Mouse (Mus musculus) midbrain, embryonic 12.5 days (tissue): ENCODE results near the gene Abcb6. TPM values are rescaled to one million over a fixed set of nuclear protein-coding genes. Genes with fewer than 3 reads are reported as not detected.

Experiments
- ATAC-seq: fragments of 200-750 bp; cut with Nextera tagmentation; 2 replicates; pipeline ENCODE4 v1.8.0; 2017; ENCODE audit warnings: low read depth, moderate TSS enrichment, moderate library complexity; ENCODE audit not compliant: low FRiP score
- H3K27ac ChIP-seq: fragments of 300-500 bp; sonication (generic); replicated peaks from 2 replicates; pipeline ENCODE4 v1.5.1; 2016; ENCODE audit warnings: mild to moderate bottlenecking
- H3K27me3 ChIP-seq: fragments of 300-500 bp; sonication (generic); 2 replicates; pipeline ENCODE4 v1.6.1; 2016; ENCODE audit warnings: mild to moderate bottlenecking
- H3K36me3 ChIP-seq: fragments of 300-500 bp; sonication (generic); 2 replicates; pipeline ENCODE4 v1.6.1; 2016
- H3K4me1 ChIP-seq: fragments of 300-500 bp; sonication (generic); 2 replicates; pipeline ENCODE4 v1.6.1; 2016
- H3K4me2 ChIP-seq: fragments of 300-500 bp; sonication (generic); replicated peaks from 2 replicates; pipeline ENCODE4 v1.6.1; 2016; ENCODE audit warnings: mild to moderate bottlenecking, moderate library complexity
- H3K4me3 ChIP-seq: fragments of 300-500 bp; sonication (generic); 2 replicates; pipeline ENCODE4 v1.5.1; 2016; ENCODE audit warnings: mild to moderate bottlenecking
- H3K9ac ChIP-seq: fragments of 300-500 bp; sonication (generic); replicated peaks from 2 replicates; pipeline ENCODE4 v1.6.1; 2016; ENCODE audit warnings: mild to moderate bottlenecking, moderate library complexity
- H3K9me3 ChIP-seq: fragments of 300-500 bp; sonication (generic); 2 replicates; pipeline ENCODE4 v1.6.1; 2016; ENCODE audit warnings: mild to moderate bottlenecking
- WGBS: fragments of 180-500 bp; shearing (Covaris S2); methylation state at CpG from one replicate; pipeline ENCODE4 v1.1.7; 2016; 5-methylcytosine and 5-hydroxymethylcytosine counted together
- polyA plus RNA-seq: library from polyadenylated mRNA; unstranded; fragments of >200 nt; fragmentation: Nextera tagmentation; extraction: Ambion mirVana; gene quantifications from 2 replicates; pipeline ENCODE4 v1.2.1, GENCODE M21; 2016

Gene Abcb6
- polyA plus RNA-seq, 1 experiment from 2014 or later: 32.6 TPM

DNA sequence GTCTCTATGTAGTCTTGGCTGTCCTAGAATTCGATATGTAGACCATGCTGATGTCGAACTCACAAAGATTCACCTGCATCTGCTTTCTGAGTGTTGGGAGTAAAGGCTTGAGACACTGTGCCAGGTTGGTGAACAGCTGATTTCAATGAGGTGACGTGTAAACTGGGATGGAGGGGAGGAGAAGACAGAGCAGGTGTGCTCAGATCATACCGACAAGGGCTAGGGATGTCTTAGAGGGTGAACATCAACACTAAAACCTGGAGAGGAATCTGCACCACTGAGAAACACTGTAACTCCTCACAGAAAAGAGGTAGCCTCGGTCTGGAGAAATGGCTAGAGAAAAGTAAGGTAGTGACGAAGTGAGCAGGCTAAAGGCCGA lies 12.1 kb downstream of the Abcb6 start:
- peak overlapping the region; percentile 65 for H3K4me2 ChIP-seq
- H3K36me3 ChIP-seq: peaks cover 33% of the 10 kb centered on the region
- H3K4me1 ChIP-seq: peaks cover 10% of the 10 kb centered on the region
- H3K9ac ChIP-seq: no peak overlapping the region; the same call in 1 of the 2 replicates
- H3K4me3 ChIP-seq: peak overlapping the region; percentile 60
- peak; percentile 42 for ATAC-seq
- no peaks in the 10 kb centered on the region for H3K9me3 ChIP-seq
- H3K27ac ChIP-seq: 0 out of 2 replicates have a peak overlapping the region, but pooled peaks have one; percentile 79
- no peaks in the 10 kb centered on the region for H3K27me3 ChIP-seq
- 11% methylated on average over 7 of the region's 7 CpGs for WGBS

DNA sequence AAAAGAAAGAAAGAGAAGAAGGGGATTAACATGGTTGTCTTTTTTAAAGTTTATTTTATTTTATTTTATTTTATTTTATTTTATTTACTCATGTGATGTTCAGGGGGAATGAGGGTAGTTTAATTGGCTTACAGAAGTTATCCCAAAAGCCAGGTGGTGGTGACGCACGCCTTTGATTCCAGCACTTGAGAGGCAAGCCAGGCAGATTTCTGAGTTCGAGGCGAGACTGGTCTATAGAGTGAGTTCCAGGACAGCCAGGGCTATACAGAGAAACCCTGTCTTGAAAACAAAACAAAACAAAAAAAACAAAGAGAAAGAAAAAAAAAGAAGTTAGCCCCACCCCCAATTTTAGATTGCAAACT lies 20.0 kb downstream of the Abcb6 start:
- Histone ChIP-seq H3K4me1 (no peaks in the 10 kb centered on the region), H3K27ac (no peak overlapping the region), H3K9me3 (no peaks in the 10 kb centered on the region), H3K4me3 (no peak overlapping the region), H3K36me3 (no peaks in the 10 kb centered on the region), H3K27me3 (no peaks in the 10 kb centered on the region), H3K9ac (no peak overlapping the region), H3K4me2 (no peak overlapping the region)
- no peak for ATAC-seq
- 83% methylated on average over 4 of the region's 4 CpGs for WGBS

DNA sequence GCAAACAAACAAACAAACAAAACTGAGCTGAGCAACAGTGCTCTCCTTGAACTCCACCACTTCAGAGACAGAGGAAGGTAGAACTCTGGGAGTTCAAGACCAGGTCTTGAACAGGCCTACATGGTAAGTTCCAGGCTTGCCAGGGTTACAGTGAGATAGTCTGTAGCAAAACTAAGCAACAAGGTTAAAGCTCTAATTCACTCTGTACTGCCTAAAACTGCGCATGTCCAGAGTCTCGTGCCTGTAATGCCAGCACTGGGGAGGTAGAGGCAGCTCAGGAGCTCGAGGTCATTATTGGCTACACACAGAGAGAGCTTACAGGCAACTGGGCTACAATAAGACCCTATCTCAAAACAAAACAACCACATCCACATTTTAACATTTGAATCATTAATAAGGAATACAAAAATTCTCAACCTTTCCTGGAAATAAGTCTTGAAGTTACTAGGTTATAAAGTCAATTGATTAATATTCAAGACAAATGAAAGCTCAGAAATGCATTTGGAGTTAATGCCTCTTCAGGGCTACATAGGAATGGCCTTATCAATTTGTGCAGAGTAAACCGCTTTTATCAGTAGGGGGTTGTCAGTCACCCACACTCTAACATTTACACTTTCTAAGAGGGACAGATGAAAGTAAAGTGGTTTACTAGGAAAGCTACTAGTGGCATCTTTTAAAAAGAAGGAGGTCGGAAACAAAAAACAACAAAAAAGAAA lies 20.5 kb downstream of the Abcb6 start:
- no peaks in the 10 kb centered on the region for H3K36me3 ChIP-seq
- no peak for ATAC-seq
- H3K4me2 ChIP-seq: no peak overlapping the region
- no peaks in the 10 kb centered on the region for H3K4me1 ChIP-seq
- no peaks in the 10 kb centered on the region for H3K9me3 ChIP-seq
- no peaks in the 10 kb centered on the region for H3K27me3 ChIP-seq
- H3K4me3 ChIP-seq: no peak overlapping the region
- H3K9ac ChIP-seq: no peak overlapping the region
- WGBS: 72% methylated on average over 5 of the region's 5 CpGs
- no peak overlapping the region for H3K27ac ChIP-seq

DNA sequence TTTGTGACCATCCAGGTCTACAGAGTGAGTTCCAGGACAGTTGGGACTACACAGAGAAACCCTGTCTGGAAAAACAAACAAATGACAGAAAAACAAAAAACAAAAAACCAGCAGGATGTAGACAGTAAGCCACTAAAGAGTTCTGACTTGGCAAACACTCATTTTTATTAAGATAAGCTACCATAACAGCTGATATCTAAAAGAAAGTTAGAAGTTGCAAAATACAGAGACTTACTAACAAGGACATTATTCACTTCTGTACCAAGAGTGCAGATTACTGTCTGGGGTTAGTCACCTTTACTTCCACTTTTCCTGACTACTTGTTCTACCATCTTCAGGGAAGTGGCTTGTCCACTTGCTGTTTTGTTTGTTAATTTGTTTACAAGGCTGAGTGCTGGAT lies 21.2 kb downstream of the Abcb6 start:
- no peaks in the 10 kb centered on the region for H3K4me1 ChIP-seq
- no peaks in the 10 kb centered on the region for H3K36me3 ChIP-seq
- H3K9me3 ChIP-seq: no peaks in the 10 kb centered on the region
- H3K27me3 ChIP-seq: no peaks in the 10 kb centered on the region
- H3K4me3 ChIP-seq: no peak overlapping the region
- no peak for ATAC-seq
- H3K4me2 ChIP-seq: no peak overlapping the region
- no peak overlapping the region for H3K9ac ChIP-seq
- H3K27ac ChIP-seq: no peak overlapping the region

DNA sequence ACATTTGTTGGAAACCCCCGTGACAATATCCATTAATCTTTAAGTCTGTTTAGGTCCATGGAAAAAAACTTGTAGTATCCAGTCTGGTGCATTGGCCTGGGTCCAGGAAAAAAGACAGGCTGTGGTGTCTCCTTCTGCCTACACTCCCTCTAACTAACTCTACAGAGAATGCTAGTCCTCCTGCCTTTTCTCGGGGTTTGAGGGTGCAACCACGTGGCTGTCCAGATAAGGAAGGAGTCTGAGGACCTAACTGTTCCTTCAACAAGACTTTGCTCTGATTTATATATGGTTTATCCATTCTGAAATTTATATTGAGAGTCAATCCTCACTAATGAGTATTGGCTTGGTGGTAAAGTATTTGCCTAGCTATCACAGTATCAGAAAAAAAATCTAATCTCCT lies 24.4 kb downstream of the Abcb6 start:
- Histone ChIP-seq H3K9ac (no peak overlapping the region), H3K4me3 (no peak overlapping the region), H3K9me3 (no peaks in the 10 kb centered on the region), H3K36me3 (no peaks in the 10 kb centered on the region), H3K4me2 (no peak overlapping the region), H3K4me1 (no peaks in the 10 kb centered on the region), H3K27me3 (no peaks in the 10 kb centered on the region), H3K27ac (no peak overlapping the region)
- 70% methylated on average over 3 of the region's 3 CpGs for WGBS
- no peak for ATAC-seq

DNA sequence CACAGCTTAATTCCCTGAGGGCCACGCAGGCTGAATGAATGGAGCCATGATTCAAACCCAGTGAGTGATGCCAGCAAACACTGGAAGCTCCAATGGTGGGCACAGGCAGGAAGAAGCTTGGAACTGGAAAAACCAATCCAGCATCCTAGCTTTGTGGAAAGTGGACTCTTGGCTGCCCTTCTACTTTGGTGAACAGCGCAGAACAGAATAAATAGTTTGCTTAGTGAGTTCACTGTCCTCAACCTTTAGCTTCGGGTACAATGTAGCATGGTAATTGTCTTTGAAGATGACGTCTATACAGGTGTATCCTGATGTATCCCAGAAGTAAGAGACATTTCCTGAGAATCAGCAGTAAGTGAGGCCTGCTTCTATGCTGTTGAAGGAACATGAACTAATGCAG lies 31.5 kb downstream of the Abcb6 start:
- Histone ChIP-seq H3K4me2 (no peak overlapping the region), H3K4me3 (no peak overlapping the region), H3K9me3 (no peaks in the 10 kb centered on the region), H3K27ac (no peak overlapping the region), H3K9ac (no peak overlapping the region), H3K36me3 (peaks cover 49% of the 10 kb centered on the region), H3K4me1 (peaks cover 6% of the 10 kb centered on the region), H3K27me3 (no peaks in the 10 kb centered on the region)
- WGBS: 91% methylated on average over 4 of the region's 4 CpGs
- no peak for ATAC-seq

DNA sequence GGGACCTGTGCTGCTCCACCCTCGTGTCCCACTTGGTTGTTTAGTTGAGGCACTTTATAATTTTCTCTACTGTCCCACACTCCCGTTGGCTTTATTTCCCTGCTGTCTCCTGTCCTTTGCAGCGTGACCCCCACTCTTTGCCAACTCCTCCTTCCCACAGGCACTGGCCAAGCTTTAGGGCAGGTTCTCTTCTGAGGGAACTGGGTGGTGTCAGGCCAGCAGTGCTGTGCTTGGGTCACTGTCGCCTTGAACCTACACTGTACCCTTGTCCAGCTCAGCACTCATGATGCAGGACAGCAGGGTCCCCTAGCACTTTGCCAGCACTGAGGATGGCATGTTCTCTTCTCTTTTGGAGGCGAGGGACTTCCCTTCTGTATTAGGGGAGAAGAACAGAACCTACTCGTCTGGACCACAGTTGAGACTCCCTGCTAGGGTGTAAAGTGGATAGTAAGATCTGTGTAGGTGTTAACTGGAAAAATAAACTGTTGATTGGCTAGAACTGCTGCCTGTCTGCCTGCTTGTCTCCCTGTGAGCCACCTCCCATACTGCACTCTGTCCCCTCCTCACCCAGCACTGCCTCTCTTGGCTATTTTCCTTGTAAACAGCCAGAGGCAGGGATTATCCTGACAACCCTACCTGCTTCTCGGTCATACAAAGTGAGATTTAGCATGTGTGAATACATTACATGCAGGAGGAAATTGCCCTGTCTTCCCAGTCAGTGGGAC lies 32.6 kb downstream of the Abcb6 start:
- Histone ChIP-seq H3K36me3 (peaks cover 49% of the 10 kb centered on the region), H3K27ac (no peak overlapping the region), H3K4me2 (no peak overlapping the region), H3K9ac (no peak overlapping the region), H3K4me3 (no peak overlapping the region), H3K4me1 (peaks cover 8% of the 10 kb centered on the region), H3K9me3 (no peaks in the 10 kb centered on the region), H3K27me3 (no peaks in the 10 kb centered on the region)
- 86% methylated on average over 7 of the region's 7 CpGs for WGBS
- ATAC-seq: no peak

DNA sequence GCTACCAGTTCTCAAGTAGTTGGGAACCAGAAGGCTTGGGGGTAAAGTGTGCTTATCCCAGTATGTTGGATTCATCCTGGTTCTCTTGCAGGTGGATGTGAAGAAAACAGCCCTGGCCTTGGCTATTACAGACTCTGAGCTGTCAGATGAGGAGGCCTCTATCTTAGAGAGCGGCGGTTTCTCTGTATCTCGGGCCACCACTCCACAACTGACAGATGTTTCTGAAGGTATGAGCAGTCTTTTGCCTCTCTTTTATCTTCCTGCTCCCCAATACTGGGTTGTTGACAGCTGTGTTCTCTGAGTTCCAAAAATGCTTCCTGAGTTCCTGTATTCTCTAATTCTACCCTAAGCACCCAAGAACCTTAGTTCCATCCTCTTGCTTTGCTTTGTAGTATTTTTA lies 34.6 kb downstream of the Abcb6 start:
- Histone ChIP-seq H3K4me2 (no peak overlapping the region), H3K9me3 (no peaks in the 10 kb centered on the region), H3K9ac (no peak overlapping the region), H3K27me3 (no peaks in the 10 kb centered on the region), H3K27ac (no peak overlapping the region), H3K4me3 (no peak overlapping the region), H3K4me1 (peaks cover 18% of the 10 kb centered on the region), H3K36me3 (peaks cover 49% of the 10 kb centered on the region)
- no peak for ATAC-seq
- 98% methylated on average over 3 of the region's 3 CpGs for WGBS

DNA sequence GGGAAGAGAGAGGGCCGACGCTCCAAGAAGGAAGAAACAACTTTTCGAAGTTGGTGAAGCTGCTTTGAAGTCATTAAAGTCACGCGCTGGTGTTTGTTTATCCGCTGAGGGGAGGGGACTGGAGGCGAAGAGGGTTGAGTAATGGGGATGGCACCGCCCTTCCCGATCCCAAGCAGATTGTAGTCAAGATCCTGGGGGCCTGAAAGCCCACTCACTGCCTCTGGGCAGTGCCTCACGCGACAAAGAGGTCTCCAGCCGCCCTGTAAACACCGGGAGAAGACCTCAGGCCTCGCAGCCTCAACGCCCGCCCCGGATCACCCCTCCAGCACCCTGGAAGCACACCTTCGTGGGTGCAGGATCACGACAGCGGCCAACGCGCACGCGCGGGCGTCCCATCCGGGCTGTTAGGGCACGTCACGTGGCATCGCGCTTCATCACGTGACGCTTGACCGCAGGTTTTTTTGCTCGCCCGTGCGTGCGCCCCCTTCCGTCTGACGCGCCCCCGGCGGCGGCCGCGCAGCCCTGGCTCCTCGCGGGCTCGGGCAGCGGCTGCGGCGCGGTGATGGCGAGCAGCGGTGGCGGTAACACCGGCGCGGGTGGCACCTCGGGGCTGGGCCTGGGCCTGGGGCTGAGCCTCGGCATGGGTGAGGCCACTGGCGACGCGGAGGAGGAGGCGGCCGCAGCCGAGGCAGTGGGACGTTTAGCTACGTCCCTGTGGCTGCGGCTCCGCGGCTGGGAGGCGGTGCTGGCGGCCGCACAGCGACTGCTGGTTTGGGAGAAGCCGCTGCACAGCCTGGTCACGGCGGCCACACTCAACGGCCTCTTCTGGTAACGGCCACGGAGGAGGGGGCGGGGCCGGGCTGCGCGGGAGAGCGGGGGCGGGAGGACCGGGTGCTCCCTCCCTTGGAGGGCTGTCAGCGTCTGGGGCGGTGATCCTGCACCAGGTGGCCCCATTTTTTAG lies 37.6 kb downstream of the Abcb6 start, which contains the start of the genes Cnppd1 and Retreg2:
Gene Cnppd1 (minus strand): TSS at position 411 of the 961 bp plus-strand sequence.
Gene Retreg2 (plus strand): TSS at position 478 of the 961 bp plus-strand sequence.
- Histone ChIP-seq H3K36me3 (peaks cover 56% of the 10 kb centered on the region), H3K27ac (peak within 1 kb of the TSS; percentile 99), H3K4me2 (peak within 1 kb of the TSS; percentile 91), H3K4me1 (peaks cover 30% of the 10 kb centered on the region), H3K4me3 (peak within 1 kb of the TSS; percentile 92), H3K9me3 (no peaks in the 10 kb centered on the region), H3K27me3 (no peaks in the 10 kb centered on the region), H3K9ac (peak within 1 kb of the TSS; percentile 94)
- ATAC-seq: peak; percentile 91
- WGBS: under 1% methylated on average over 83 of the region's 91 CpGs

DNA sequence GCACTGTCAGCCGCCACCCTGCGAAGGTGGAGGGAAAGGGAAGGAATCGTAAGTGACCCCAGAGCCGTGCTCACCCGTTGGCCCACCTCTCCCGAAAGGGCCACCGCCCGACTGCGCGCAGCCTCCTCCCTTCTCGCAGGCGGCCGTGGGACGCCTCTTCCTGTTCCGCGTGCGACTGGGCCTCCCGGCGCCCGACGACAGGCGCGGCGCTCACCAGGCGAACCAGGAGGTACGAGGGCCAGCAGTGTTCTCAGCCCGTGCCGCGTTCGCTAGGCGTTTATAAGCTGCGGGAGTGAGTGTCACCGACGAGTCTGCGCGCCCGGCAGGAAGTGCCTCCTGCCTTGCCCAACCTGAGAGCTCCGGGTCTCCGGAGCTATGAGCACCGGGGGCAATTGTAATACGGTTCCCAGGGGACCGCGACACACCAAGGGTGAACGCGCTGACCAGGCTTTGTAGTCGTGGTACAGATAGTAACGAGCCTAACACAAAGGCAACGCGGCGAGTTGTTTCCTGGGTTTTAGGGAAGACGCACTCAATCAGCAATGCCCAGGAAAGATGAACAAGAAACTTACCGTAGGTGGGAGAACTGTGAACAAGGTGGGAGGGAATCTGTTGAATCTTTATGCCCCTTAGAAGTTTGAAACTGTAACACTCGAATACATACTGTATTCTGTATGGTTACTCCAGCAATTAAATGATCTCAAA lies 38.6 kb downstream of the Abcb6 start:
- under 1% methylated on average over 52 of the region's 53 CpGs for WGBS
- H3K9ac ChIP-seq: peak overlapping the region; percentile 94
- peak overlapping the region; percentile 99 for H3K27ac ChIP-seq
- peak overlapping the region; percentile 91 for H3K4me2 ChIP-seq
- ATAC-seq: no peak
- peaks cover 30% of the 10 kb centered on the region for H3K4me1 ChIP-seq
- H3K36me3 ChIP-seq: peaks cover 56% of the 10 kb centered on the region
- no peaks in the 10 kb centered on the region for H3K27me3 ChIP-seq
- no peaks in the 10 kb centered on the region for H3K9me3 ChIP-seq
- H3K4me3 ChIP-seq: peak overlapping the region; percentile 92

DNA sequence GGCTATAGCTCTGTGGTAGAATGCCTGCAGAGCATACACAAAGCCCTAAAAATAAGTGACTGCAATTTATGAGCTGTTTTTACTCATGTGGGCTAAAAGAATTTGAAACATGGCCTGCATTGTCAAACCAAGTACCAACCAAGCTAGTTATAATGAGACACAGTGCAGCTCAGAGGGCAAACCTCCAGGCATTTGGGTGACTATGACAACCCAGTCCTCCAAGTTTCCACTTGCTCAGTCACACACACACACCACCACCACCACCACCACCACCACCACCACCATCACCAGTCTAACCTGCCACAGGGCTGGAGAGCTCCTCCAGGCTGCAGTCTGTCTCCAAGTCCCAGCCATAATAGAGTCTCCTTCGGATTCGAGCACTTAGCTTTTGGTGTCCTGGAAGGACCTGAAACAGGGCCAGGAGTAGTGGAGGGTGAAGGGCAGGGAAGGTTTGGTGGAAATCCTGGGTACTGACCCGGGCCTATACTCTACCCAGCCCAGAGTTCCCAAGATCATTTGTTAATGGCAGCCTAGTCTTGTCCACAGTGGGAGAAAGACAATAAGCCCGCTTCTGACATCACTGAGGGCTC lies 39.5 kb downstream of the Abcb6 start:
- H3K9ac ChIP-seq: peak overlapping the region; percentile 94
- WGBS: 64% methylated on average over 4 of the region's 4 CpGs
- H3K27me3 ChIP-seq: no peaks in the 10 kb centered on the region
- peak overlapping the region; percentile 99 for H3K27ac ChIP-seq
- H3K4me3 ChIP-seq: peak overlapping the region; percentile 92
- peaks cover 30% of the 10 kb centered on the region for H3K4me1 ChIP-seq
- ATAC-seq: no peak
- peaks cover 56% of the 10 kb centered on the region for H3K36me3 ChIP-seq
- no peaks in the 10 kb centered on the region for H3K9me3 ChIP-seq
- peak overlapping the region; percentile 91 for H3K4me2 ChIP-seq
